Mouse (Mus musculus) kidney, postnatal 4 days (tissue): ENCODE results near the gene Bmp2k.
A peak's percentile ranks its signal among the peaks of the same experiment; 100 is the strongest.

Experiments used
- DNase-seq, 2 experiments: peaks; one replicate each; pipeline ENCODE4 v3.0.0; 2021; ENCODE audit warnings: mixed read lengths in 2 of 2

Gene Bmp2k

GRCm38 (mm10) chr5:96997310-96997801 is at the start of gene Bmp2k:
TSS of gene Bmp2k (plus strand) at chr5:96997689.
- DNase-seq: peak; percentile 90 to 94

- no peak for DNase-seq
These were observed 48.5 kb upstream of the Bmp2k start for GRCm38 (mm10) chr5:96948856-96949527.

GRCm38 (mm10) chr5:96949839-96950666 is 47.4 kb upstream of the Bmp2k start:
- DNase-seq: no peak

GRCm38 (mm10) chr5:96950667-96951492 is 46.6 kb upstream of the Bmp2k start:
- DNase-seq: no peak

GRCm38 (mm10) chr5:96951493-96952105 is 45.9 kb upstream of the Bmp2k start:
- no peak for DNase-seq

DNA sequence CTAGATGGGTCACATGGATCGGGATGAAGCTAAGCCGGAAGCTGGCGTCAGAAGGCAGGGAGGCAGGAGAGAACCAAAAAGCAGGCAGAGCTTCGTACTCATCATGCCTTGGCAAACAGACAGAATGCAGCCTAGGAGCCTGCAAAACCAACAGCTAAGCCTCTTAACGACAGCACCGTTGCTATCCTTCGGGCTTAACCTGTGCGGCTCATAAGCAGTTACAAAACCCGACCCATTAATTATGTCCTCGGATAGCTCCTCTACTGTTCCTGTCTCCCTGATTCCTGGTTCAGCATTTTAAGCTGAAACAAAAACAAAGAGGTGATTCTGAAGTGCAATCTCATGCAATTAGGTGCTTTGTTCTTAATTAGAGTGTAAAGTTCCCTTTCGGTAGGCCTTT is 43.4 kb upstream of the Bmp2k start:
- no peak for DNase-seq

GRCm38 (mm10) chr5:96954466-96955027 is 42.9 kb upstream of the Bmp2k start:
- no peak for DNase-seq

DNA sequence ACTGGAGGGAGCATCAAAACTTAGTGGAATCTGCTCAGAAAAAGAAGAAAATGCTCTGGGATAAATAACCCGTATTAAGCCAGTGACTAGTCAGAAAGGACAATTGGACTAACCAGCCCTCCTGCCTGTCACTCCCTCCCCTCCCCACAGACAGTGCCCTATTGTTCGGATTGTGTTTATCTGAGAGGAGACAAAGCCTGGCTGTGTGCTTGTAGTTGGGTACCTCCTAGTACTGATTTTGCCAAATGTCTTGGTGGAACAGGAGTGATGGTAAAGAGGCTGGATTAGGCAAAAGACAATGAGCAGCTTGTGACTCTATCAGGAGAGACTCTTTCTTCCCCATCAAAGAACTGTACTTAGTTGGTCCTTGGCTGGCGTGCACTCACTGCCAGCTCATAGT is 40.6 kb upstream of the Bmp2k start:
- DNase-seq: no peak

DNA sequence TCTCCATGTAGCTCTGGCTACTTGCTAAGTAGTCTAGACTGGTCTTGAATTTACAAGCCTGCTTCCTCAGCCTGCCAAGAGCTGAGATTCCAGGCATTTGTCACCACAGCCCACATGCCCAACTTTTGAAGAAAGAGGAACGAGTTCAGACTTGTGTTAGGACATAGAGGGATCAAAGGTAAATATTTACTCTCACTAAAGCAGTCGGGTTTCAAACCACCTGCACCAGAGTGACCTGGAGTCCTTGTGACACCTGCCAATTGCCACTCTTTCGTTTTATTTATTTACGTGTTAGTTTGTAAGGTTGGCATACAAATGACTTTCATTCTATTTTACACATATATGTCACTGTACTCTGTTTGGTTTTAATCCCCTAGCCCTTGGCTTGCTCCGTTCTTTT is 36.4 kb upstream of the Bmp2k start:
- no peak for DNase-seq

DNA sequence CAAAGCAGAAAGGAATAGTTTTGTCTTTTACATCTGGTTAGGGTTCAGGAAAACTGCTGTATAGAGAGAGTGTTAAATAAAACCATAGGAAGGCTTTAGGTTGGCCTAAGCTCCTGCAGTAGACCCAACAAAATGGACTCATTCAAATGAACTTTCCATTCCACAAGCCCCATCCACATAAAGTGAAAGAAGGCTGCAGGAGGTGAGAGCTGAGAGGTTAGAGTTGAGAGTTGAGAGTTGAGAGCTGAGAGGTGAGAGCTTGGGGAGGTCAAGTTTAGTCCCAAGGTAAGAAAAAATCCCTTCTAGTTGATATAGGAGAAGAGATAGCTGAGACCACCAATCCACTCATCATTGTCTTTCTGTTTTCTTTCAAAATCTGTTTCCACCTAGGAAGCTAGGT is 35.6 kb upstream of the Bmp2k start:
- DNase-seq: no peak

- peak in 1 of 2 experiments; percentile 47 for DNase-seq
These were observed 35.1 kb upstream of the Bmp2k start for GRCm38 (mm10) chr5:96962252-96962933.

DNA sequence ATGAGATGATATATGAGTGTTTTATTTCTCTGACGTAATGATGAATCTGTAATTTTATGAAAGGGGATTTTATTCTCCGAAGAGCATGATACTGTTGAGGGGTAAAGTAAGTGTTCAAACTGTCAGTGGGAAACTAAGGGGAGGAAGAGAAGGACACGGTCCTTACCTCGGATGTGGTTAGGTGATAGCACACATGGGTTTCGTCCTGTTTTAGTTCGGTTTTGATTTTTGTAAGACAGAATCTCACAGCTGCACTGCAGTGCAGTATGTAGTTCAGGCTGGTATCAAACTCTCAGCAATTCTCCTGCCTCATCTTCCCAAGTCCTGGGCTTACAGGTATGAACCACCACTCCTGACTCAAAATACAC is 34.6 kb upstream of the Bmp2k start:
- no peak for DNase-seq

GRCm38 (mm10) chr5:96964062-96965028 is 33.1 kb upstream of the Bmp2k start:
- peak; percentile 19 to 43 for DNase-seq

- DNase-seq: no peak
These were observed 32.5 kb upstream of the Bmp2k start for GRCm38 (mm10) chr5:96965029-96965403.

DNA sequence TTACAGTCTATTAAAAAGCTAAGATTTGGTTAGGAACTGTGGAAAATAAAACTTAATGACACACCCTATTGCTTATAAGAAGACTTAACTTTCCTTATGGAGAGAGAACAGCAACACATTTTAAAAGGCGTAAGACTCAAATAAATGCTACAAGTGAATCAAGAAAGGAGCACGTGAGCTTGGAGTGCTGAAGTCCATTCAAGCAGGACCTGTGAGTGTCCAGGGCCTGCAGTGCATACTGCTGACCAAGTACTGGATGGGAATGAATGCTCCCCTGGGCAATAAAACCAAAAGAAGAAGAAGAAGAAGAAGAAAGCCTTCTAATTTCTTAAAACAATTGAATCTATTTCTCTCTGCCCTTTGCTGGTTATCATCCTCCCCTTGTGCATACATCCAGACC is 32.0 kb upstream of the Bmp2k start:
- peak in 1 of 2 experiments; percentile 22 for DNase-seq

DNA sequence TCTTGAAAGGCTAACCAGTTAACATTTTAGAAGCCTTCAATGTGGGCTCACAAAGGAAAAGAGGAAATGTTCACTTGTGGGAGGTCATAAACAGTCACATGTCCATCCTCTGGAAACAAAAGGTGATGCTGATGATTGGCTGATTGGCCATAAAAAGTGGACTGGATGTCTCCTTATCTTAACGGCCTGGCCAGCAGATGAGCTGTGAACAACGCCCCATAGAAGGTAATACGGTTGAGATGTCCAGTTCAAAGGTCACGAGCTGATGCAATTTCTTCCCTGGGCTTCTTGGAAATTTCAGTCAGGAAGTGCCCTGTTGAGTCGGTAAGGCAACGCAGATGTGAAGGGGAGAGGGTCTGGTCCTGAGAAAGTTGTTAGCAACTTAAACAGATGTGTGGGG is 28.9 kb upstream of the Bmp2k start:
- DNase-seq: no peak

- DNase-seq: no peak
These were observed 28.5 kb upstream of the Bmp2k start for GRCm38 (mm10) chr5:96969032-96969431.

DNA sequence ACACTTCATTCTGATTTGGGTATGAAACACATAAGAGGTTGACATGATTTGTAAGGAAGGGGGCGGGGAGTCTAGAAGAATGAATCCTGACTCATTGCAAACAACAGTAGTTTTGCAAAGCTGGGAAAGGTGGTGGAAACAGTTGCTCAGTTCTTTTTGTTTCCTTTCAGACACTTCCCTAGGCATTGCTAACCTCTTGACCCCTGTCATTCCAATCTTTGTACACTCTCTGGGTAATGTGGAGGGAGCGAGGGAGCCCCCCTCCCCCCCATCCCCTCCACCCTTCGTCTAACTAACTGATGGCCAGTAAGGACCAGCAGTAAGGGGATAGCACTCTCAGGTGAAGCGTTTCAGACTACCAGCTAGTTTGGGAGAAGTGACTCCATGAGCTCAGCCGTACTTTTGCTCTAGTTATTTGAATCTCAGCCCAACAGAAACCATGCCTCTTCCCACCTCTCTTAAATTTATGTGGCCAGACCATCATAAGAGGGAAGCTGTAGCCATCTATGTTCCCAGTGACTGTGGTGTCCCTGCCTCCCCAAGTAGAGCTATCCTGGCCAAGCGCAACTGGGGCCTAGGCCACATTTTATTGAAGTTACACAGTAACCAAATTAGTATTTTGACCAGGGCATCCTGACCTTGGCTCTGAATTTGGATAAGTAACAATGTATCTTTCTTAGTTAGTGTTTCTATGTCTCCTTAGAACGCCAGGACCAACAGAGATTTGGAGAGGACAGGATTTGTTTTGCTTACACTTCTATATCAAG is 27.6 kb upstream of the Bmp2k start:
- no peak for DNase-seq

- no peak for DNase-seq
These were observed 27.0 kb upstream of the Bmp2k start for GRCm38 (mm10) chr5:96970472-96970848.
